Mouse (Mus musculus) spleen, adult 2 months (tissue): ENCODE measurements around the gene Tsen54. TPM values are rescaled to one million over a fixed set of nuclear protein-coding genes. Genes with fewer than 3 reads are reported as not detected.

ENCODE experiments used
- DNase-seq, 2 experiments: peaks; one replicate each; pipeline versions ENCODE4 v3.0.0 to v3.0.0-alpha.2; 2012 to 2021; ENCODE audit warnings: low spot score in 2 of 2, low read depth in 1 of 2
- H3K27ac ChIP-seq: fragments of 200-500 bp; 2 replicates; pipeline ENCODE4 v1.5.1; 2012; ENCODE audit warnings: low read length, inconsistent platforms; ENCODE audit not compliant: insufficient read depth
- H3K27me3 ChIP-seq: fragments of 200-500 bp; 2 replicates; pipeline ENCODE4 v1.6.1; 2012; ENCODE audit warnings: mild to moderate bottlenecking, moderate library complexity, low read length, inconsistent platforms; ENCODE audit not compliant: control insufficient read depth, insufficient read depth
- H3K36me3 ChIP-seq: fragments of 200-500 bp; 2 replicates; pipeline ENCODE4 v1.6.1; 2012; ENCODE audit warnings: mild to moderate bottlenecking, low read length, inconsistent platforms; ENCODE audit not compliant: control insufficient read depth, insufficient read depth
- H3K4me1 ChIP-seq: fragments of 200-500 bp; 2 replicates; pipeline ENCODE4 v1.6.1; 2011; ENCODE audit warnings: inconsistent platforms; ENCODE audit not compliant: control insufficient read depth, insufficient read depth, insufficient read length
- H3K4me3 ChIP-seq: fragments of 200-500 bp; 2 replicates; pipeline ENCODE4 v1.5.1; 2011; ENCODE audit warnings: mild to moderate bottlenecking, inconsistent platforms; ENCODE audit not compliant: insufficient read depth, insufficient read length; ENCODE audit errors: extremely low read depth
- CTCF ChIP-seq: fragments of 200-500 bp; IDR thresholded peaks from 2 replicates; pipeline ENCODE4 v1.5.1; 2011; ENCODE audit warnings: mild to moderate bottlenecking, inconsistent platforms; ENCODE audit not compliant: insufficient read depth, insufficient read length, insufficient replicate concordance; ENCODE audit errors: extremely low read depth
- POLR2A ChIP-seq: fragments of 200-500 bp; IDR thresholded peaks from 2 replicates; pipeline ENCODE4 v1.6.1; 2011; ENCODE audit warnings: low read depth, low read length, inconsistent platforms
- WGBS: fragments of 180-500 bp; shearing (Covaris S2); methylation state at CpG from one replicate; pipeline ENCODE4 v1.1.7; 2018; 5-methylcytosine and 5-hydroxymethylcytosine counted together
- polyA plus RNA-seq: library from polyadenylated mRNA; depleted of rRNA; stranded (reverse); fragments of >200 nt; gene quantifications from 2 replicates; pipeline ENCODE4 v1.2.3, GENCODE M21; 2012

The Tsen54 gene
- polyA plus RNA-seq, 1 experiment = 30.8 TPM

- WGBS = 73% methylated on average over 3 of the region's 3 CpGs
- DNase-seq = no peak
- H3K4me1 ChIP-seq = no peaks in the 10 kb centered on the region; the same call in 1 of the 2 replicates
- H3K27me3 ChIP-seq = no peaks in the 10 kb centered on the region
- TF ChIP-seq POLR2A (no peak), CTCF (no peak)
- H3K4me3 ChIP-seq = no peak overlapping the region
- H3K36me3 ChIP-seq = no peaks in the 10 kb centered on the region
- H3K27ac ChIP-seq = no peak overlapping the region
Observed at GRCm38 (mm10) chr11:115831518-115831917, 17.0 kb downstream of the Tsen54 start.

- Histone ChIP-seq H3K27me3 (no peaks in the 10 kb centered on the region), H3K4me1 (no peaks in the 10 kb centered on the region; the same call in 1 of the 2 replicates), H3K36me3 (no peaks in the 10 kb centered on the region), H3K4me3 (no peak overlapping the region), H3K27ac (no peak overlapping the region)
- DNase-seq = no peak
- WGBS = 86% methylated on average over 6 of the region's 6 CpGs
- TF ChIP-seq CTCF (no peak), POLR2A (no peak)
Observed at GRCm38 (mm10) chr11:115832064-115832463, 17.5 kb downstream of the Tsen54 start.

- no peaks in the 10 kb centered on the region for H3K36me3 ChIP-seq
- H3K4me1 ChIP-seq = no peaks in the 10 kb centered on the region; the same call in 1 of the 2 replicates
- no peaks in the 10 kb centered on the region for H3K27me3 ChIP-seq
- DNase-seq = no peak
- 91% methylated on average over 8 of the region's 8 CpGs for WGBS
- no peak overlapping the region for H3K27ac ChIP-seq
- H3K4me3 ChIP-seq = no peak overlapping the region
- TF ChIP-seq CTCF (no peak), POLR2A (no peak)
Observed at GRCm38 (mm10) chr11:115832523-115832922, 18.0 kb downstream of the Tsen54 start.

- Histone ChIP-seq H3K27me3 (no peaks in the 10 kb centered on the region), H3K36me3 (no peaks in the 10 kb centered on the region), H3K4me1 (no peaks in the 10 kb centered on the region; the same call in 1 of the 2 replicates), H3K4me3 (no peak overlapping the region), H3K27ac (no peak overlapping the region)
- 82% methylated on average over 8 of the region's 8 CpGs for WGBS
- TF ChIP-seq CTCF = no peak
- TF ChIP-seq POLR2A = no peak
- DNase-seq = no peak
Observed at GRCm38 (mm10) chr11:115833021-115833513, 18.5 kb downstream of the Tsen54 start.

- Histone ChIP-seq H3K4me3 (no peak overlapping the region), H3K27me3 (no peaks in the 10 kb centered on the region), H3K27ac (no peak overlapping the region)
Observed at GRCm38 (mm10) chr11:115834033-115834432, 19.5 kb downstream of the Tsen54 start.

GRCm38 (mm10) chr11:115836656-115837395 lies 22.3 kb downstream of the Tsen54 start:
- no peaks in the 10 kb centered on the region for H3K36me3 ChIP-seq
- no peaks in the 10 kb centered on the region for H3K4me1 ChIP-seq
- TF ChIP-seq CTCF (no peak), POLR2A (no peak)
- no peak overlapping the region for H3K4me3 ChIP-seq
- no peak for DNase-seq
- 83% methylated on average over 11 of the region's 11 CpGs for WGBS
- H3K27ac ChIP-seq = no peak overlapping the region
- no peaks in the 10 kb centered on the region for H3K27me3 ChIP-seq

More at GRCm38 (mm10) chr11:115834033-115834432, 19.5 kb downstream of the Tsen54 start:
- whole genome bisulfite sequencing = 85% methylated on average over 6 of the region's 6 CpGs
- TF ChIP-seq CTCF (no peak), POLR2A (no peak)
- Histone ChIP-seq H3K4me1 (no peaks in the 10 kb centered on the region; the same call in 1 of the 2 replicates), H3K36me3 (no peaks in the 10 kb centered on the region)
- no peak for DNase-seq
